Mouse (Mus musculus) stomach, embryonic 14.5 days (tissue): Measurements from ENCODE around the gene Gprasp2. TPM values are rescaled to one million over a fixed set of nuclear protein-coding genes. Genes with fewer than 3 reads are reported as not detected.
"Not testable (repeated sequence)": the region's sequence is repeated elsewhere in the genome, so short reads cannot be mapped to it uniquely, and the experiment has no call there.

ENCODE experiments used
- ATAC-seq: fragments of 200-750 bp; cut with Nextera tagmentation; 2 replicates; pipeline ENCODE4 v1.8.0; 2017; ENCODE audit warnings: low read depth, moderate TSS enrichment; ENCODE audit not compliant: insufficient number of reproducible peaks, insufficient read depth, low FRiP score
- H3K27ac ChIP-seq: fragments of 300-500 bp; sonication (generic); 2 replicates; pipeline ENCODE4 v1.5.1; 2014; ENCODE audit warnings: mild to moderate bottlenecking, low read length, moderate library complexity, mixed read lengths
- H3K27me3 ChIP-seq: fragments of 300-500 bp; sonication (generic); 2 replicates; pipeline ENCODE4 v1.6.1; 2014; ENCODE audit warnings: low read length, control low read depth, mixed read lengths; ENCODE audit not compliant: control insufficient read depth, insufficient read depth
- H3K36me3 ChIP-seq: fragments of 300-500 bp; sonication (generic); 2 replicates; pipeline ENCODE4 v1.6.1; 2014; ENCODE audit warnings: mild to moderate bottlenecking, control low read depth, low read length, moderate library complexity, mixed read lengths; ENCODE audit not compliant: control insufficient read depth, insufficient read depth
- H3K4me1 ChIP-seq: fragments of 300-500 bp; sonication (generic); 2 replicates; pipeline ENCODE4 v1.6.1; 2014; ENCODE audit warnings: low read length, control low read depth, mixed read lengths; ENCODE audit not compliant: control insufficient read depth, insufficient read depth
- H3K4me2 ChIP-seq: fragments of 300-500 bp; sonication (generic); replicated peaks from 2 replicates; pipeline ENCODE4 v1.6.1; 2014; ENCODE audit warnings: low read depth, low read length, control low read depth
- H3K4me3 ChIP-seq: fragments of 300-500 bp; sonication (generic); 2 replicates; pipeline ENCODE4 v1.5.1; 2014; ENCODE audit warnings: low read depth, low read length, control low read depth
- H3K9ac ChIP-seq: fragments of 300-500 bp; sonication (generic); replicated peaks from 2 replicates; pipeline ENCODE4 v1.6.1; 2014; ENCODE audit warnings: low read depth, mild to moderate bottlenecking, control low read depth, low read length, moderate library complexity, mixed read lengths
- H3K9me3 ChIP-seq: fragments of 300-500 bp; sonication (generic); 2 replicates; pipeline ENCODE4 v1.6.1; 2016; ENCODE audit warnings: low read depth, low read length, control low read depth; ENCODE audit not compliant: control insufficient read depth
- WGBS: fragments of 180-500 bp; shearing (Covaris S2); extraction: QIAGEN DNeasy Blood & Tissue Kit; methylation state at CpG from one replicate; pipeline ENCODE4 v1.1.7; 2014; 5-methylcytosine and 5-hydroxymethylcytosine counted together
- polyA plus RNA-seq: library from polyadenylated mRNA; unstranded; fragments of >200 nt; fragmentation: Nextera tagmentation; extraction: Ambion mirVana; gene quantifications from 2 replicates; pipeline ENCODE4 v1.2.1, GENCODE M21; 2014

Gene Gprasp2
- polyA plus RNA-seq, 1 experiment from 2014 or later = 29.1 TPM

DNA sequence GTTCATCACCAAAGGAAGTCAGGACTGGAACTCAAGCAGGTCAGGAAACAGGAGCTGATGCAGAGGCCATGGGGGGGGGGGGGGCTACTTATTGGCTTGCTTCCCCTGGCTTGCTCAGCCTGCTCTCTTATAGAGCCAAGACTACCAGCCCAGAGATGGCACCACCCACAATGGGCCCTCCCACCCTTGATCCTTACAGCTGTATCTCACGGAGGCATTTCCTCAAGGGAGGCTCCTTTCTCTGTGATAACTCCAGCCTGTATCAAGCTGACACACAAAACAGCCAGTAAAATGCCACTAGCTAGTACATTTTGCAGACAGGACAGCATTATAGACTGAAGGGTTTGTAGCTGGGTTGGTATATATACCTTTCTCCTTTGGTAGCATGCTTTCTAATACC, 2.9 kb upstream of the Gprasp2 start:
- not testable (repeated sequence) for H3K4me2 ChIP-seq, ATAC-seq, H3K4me3 ChIP-seq, H3K36me3 ChIP-seq, H3K9ac ChIP-seq, H3K27ac ChIP-seq, H3K4me1 ChIP-seq, H3K27me3 ChIP-seq, H3K9me3 ChIP-seq
- 45% methylated on average over 1 of the region's 1 CpGs for WGBS

DNA sequence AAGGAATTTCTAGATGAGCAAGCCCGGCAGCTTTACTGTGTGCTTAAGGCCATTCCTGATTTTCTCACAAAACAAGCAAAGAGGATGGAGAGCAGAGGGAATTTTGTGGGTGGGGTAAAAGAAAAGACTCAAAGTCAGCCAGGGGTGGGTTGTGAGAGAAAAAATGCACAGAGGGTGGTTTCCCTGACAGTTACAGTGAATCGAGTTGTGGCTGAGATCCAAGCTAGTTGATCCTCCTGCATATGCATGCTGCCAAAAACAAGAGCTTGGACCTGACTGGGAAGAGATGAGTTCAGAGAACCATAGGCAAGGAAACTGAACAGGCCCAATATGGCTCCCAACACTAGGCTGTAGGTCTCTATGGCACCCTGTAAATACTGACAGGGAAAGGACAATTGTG, 938 bp upstream of the Gprasp2 start:
- no peaks in the 10 kb centered on the region for H3K27me3 ChIP-seq
- H3K9ac ChIP-seq = no peak overlapping the region
- H3K27ac ChIP-seq = no peak overlapping the region
- 61% methylated on average over 2 of the region's 2 CpGs for WGBS
- H3K36me3 ChIP-seq = peaks cover 3% of the 10 kb centered on the region; the same call in 1 of the 2 replicates
- no peak overlapping the region for H3K4me2 ChIP-seq
- H3K4me3 ChIP-seq = no peak overlapping the region
- ATAC-seq = no peak
- no peaks in the 10 kb centered on the region for H3K9me3 ChIP-seq
- no peaks in the 10 kb centered on the region for H3K4me1 ChIP-seq

GRCm38 (mm10) chrX:135839397-135840391, 860 bp downstream of the Gprasp2 start:
- peak; percentile 28; the same call in 1 of the 2 replicates for ATAC-seq
- not testable (repeated sequence) for H3K9ac ChIP-seq, H3K27me3 ChIP-seq, H3K27ac ChIP-seq, H3K9me3 ChIP-seq, H3K4me1 ChIP-seq, H3K36me3 ChIP-seq
- WGBS = 26% methylated on average over 14 of the region's 17 CpGs
- Histone ChIP-seq H3K4me2 (peak overlapping the region; percentile 57), H3K4me3 (peak overlapping the region; percentile 39)

DNA sequence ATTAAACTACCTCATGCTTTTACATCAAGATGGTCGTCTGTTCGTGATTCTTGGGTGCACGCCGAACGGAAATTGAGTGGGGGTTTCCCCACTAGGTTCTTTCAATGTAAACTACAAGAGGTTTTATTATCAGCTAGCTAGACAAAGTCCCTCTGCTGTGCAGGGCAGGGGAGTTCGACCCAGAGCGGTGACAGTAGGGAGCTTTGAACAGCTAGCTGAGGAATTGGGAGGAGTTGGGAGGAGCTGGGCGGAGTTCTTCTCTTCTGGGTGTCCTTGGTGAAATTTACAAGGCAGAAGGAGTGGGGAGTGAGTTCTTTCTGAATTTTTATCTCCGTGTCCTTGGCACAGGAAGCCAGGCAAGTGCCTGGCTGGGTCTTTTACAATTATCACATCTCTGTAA, 28.0 kb downstream of the Gprasp2 start:
- not testable (repeated sequence) for H3K4me1 ChIP-seq

DNA sequence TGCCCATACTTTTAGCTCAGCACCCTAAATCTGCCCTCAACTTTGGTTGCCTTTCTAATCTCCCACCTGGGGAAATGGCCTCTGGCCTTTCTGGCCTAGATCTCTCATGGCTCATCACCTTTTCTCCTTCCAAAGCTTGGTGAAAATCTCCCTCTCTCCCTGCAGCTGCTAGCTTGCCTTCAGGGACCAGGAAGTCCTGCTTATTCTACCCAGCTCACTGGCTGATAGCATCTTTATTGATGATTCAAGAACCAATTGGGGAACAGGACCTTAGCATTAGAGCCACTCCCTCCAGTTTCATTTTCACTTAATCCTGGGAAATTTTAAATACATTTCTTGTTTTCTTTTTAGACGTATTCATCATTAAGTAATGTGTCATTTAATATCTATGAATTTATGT, 37.8 kb downstream of the Gprasp2 start:
- no peak for ATAC-seq
- Histone ChIP-seq H3K27ac (no peak overlapping the region), H3K4me2 (no peak overlapping the region), H3K36me3 (no peaks in the 10 kb centered on the region), H3K9ac (no peak overlapping the region), H3K4me3 (no peak overlapping the region), H3K9me3 (no peaks in the 10 kb centered on the region), H3K4me1 (no peaks in the 10 kb centered on the region), H3K27me3 (no peaks in the 10 kb centered on the region)
- WGBS = 68% methylated on average over 1 of the region's 1 CpGs

More for the DNA sequence above, 28.0 kb downstream of the Gprasp2 start:
- H3K4me2 ChIP-seq, H3K9ac ChIP-seq, H3K36me3 ChIP-seq, H3K4me3 ChIP-seq, H3K27me3 ChIP-seq, H3K9me3 ChIP-seq, ATAC-seq, H3K27ac ChIP-seq: not testable (repeated sequence)
- WGBS = 75% methylated on average over 9 of the region's 9 CpGs

GRCm38 (mm10) chrX:135879626-135880025, 40.8 kb downstream of the Gprasp2 start:
- 100% methylated on average over 1 of the region's 1 CpGs for WGBS
- ATAC-seq = no peak

DNA sequence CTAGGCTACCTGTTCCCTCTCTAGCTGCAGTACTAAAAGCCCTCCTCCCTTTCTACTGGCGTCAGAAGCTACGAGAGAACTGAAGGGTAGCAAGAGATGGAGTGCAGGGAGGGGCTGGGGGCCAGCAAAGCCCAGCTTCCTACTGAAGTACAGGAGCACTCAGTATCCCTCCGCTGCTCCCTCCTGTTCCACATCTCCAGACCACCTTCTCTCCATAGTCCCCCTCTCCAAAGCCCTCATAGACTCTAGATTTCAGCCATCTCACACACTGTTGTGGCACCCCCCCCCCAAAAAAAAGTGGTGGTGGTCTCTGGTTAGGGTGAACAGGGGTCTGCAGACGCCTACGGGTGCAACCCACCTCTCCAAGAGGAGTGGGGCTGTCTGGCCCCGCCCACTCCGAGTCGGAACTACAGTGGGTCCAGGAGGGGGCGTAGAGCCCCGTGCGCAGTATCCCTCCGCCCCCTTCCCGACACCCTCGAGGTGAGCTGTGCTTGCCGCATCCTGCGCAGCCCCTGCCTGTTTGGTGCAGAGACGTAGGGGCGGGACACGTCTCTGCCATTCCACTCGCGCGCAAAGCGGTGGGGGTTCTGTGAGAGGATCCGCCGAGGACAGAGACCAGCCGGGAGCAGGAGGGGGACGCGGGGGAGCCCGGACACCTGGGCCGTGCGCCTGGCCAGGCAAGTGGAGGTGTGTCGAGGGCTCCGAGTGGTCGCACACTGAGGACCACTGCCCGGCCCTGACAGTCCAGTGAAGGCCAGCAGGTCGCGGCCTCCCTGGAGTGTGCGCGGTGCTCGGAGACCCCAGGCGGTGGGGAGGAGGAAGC, 46.8 kb downstream of the Gprasp2 start:
- peaks cover 7% of the 10 kb centered on the region; the same call in 1 of the 2 replicates for H3K36me3 ChIP-seq
- H3K4me3 ChIP-seq = peak overlapping the region; percentile 61
- no peaks in the 10 kb centered on the region for H3K9me3 ChIP-seq
- H3K4me1 ChIP-seq = no peaks in the 10 kb centered on the region
- 20% methylated on average over 30 of the region's 41 CpGs for WGBS
- ATAC-seq = peak; percentile 99
- peak overlapping the region; percentile 50 for H3K9ac ChIP-seq
- no peaks in the 10 kb centered on the region for H3K27me3 ChIP-seq
- H3K4me2 ChIP-seq = peak overlapping the region; percentile 46
- peak overlapping the region; percentile 69; the same call in 1 of the 2 replicates for H3K27ac ChIP-seq

More at GRCm38 (mm10) chrX:135879626-135880025, 40.8 kb downstream of the Gprasp2 start:
- Histone ChIP-seq H3K4me3 (no peak overlapping the region), H3K9me3 (no peaks in the 10 kb centered on the region), H3K36me3 (no peaks in the 10 kb centered on the region), H3K9ac (no peak overlapping the region), H3K4me1 (no peaks in the 10 kb centered on the region), H3K27me3 (no peaks in the 10 kb centered on the region), H3K4me2 (no peak overlapping the region), H3K27ac (no peak overlapping the region)

- Histone ChIP-seq H3K4me2 (peak overlapping the region; percentile 46), H3K9ac (peak overlapping the region; percentile 50), H3K27me3 (no peaks in the 10 kb centered on the region), H3K27ac (peak overlapping the region; percentile 69; the same call in 1 of the 2 replicates), H3K4me3 (peak overlapping the region; percentile 61), H3K9me3 (no peaks in the 10 kb centered on the region), H3K36me3 (peaks cover 7% of the 10 kb centered on the region; the same call in 1 of the 2 replicates), H3K4me1 (no peaks in the 10 kb centered on the region)
- 21% methylated on average over 10 of the region's 11 CpGs for WGBS
- ATAC-seq = peak; percentile 28; the same call in 1 of the 2 replicates
These were observed 47.4 kb downstream of the Gprasp2 start for GRCm38 (mm10) chrX:135886234-135886585.
